Mouse (Mus musculus) erythroblast, embryonic 14.5 days (primary cell): ENCODE data around the gene Xkr8. TPM values are rescaled to one million over a fixed set of nuclear protein-coding genes. Genes with fewer than 3 reads are reported as not detected.
A peak's percentile ranks its signal among the peaks of the same experiment; 100 is the strongest.

ENCODE experiments used
- H3K27me3 ChIP-seq: 2 replicates; pipeline ENCODE4 v1.6.1; 2012; ENCODE audit warnings: inconsistent platforms; ENCODE audit not compliant: control insufficient read depth
- H3K36me3 ChIP-seq: 2 replicates; pipeline ENCODE4 v1.6.1; 2012; ENCODE audit warnings: mild to moderate bottlenecking, inconsistent platforms; ENCODE audit not compliant: control insufficient read depth
- H3K4me1 ChIP-seq: 2 replicates; pipeline ENCODE4 v1.6.1; 2012; ENCODE audit warnings: inconsistent platforms; ENCODE audit not compliant: control insufficient read depth
- H3K4me3 ChIP-seq: replicated peaks from 2 replicates; pipeline ENCODE3; 2012; ENCODE audit warnings: moderate library complexity, mild to moderate bottlenecking, inconsistent platforms
- H3K9me3 ChIP-seq: 2 replicates; pipeline ENCODE4 v1.6.1; 2012; ENCODE audit warnings: low read length, inconsistent platforms, mixed read lengths; ENCODE audit not compliant: control insufficient read depth
- GATA1 ChIP-seq: IDR thresholded peaks from 2 replicates; pipeline ENCODE4 v1.6.1; 2012; ENCODE audit warnings: low read length, inconsistent platforms, mixed read lengths
- TAL1 ChIP-seq: IDR thresholded peaks from 3 replicates; pipeline ENCODE4 v1.6.1; 2012; ENCODE audit warnings: low read length, inconsistent platforms, mixed read lengths
- polyA plus RNA-seq: library from polyadenylated mRNA; stranded (reverse); fragments of >175 nt; gene quantifications from 2 replicates; pipeline ENCODE4 v1.2.3, GENCODE M21; 2012

The Xkr8 gene
- polyA plus RNA-seq, 1 experiment, result 0.01 TPM

GRCm38 (mm10) chr4:132760296-132760695 is 27.9 kb upstream of the Xkr8 start:
- Histone ChIP-seq H3K36me3 (no peaks in the 10 kb centered on the region), H3K4me1 (peaks cover 5% of the 10 kb centered on the region), H3K9me3 (no peaks in the 10 kb centered on the region; the same call in 1 of the 2 replicates), H3K4me3 (no peak overlapping the region), H3K27me3 (peaks cover 48% of the 10 kb centered on the region)
- TF ChIP-seq TAL1 (no peak), GATA1 (no peak)

GRCm38 (mm10) chr4:132757633-132758351 is 25.4 kb upstream of the Xkr8 start:
- no peaks in the 10 kb centered on the region; the same call in 1 of the 2 replicates for H3K9me3 ChIP-seq
- peaks cover 5% of the 10 kb centered on the region for H3K4me1 ChIP-seq
- no peaks in the 10 kb centered on the region for H3K36me3 ChIP-seq
- no peak for TF ChIP-seq GATA1
- TF ChIP-seq TAL1, result no peak
- H3K27me3 ChIP-seq, result peaks cover 57% of the 10 kb centered on the region
- no peak overlapping the region for H3K4me3 ChIP-seq

- TF ChIP-seq TAL1, result no peak
- Histone ChIP-seq H3K4me3 (peak within 1 kb of the TSS; percentile 3), H3K9me3 (no peaks in the 10 kb centered on the region; the same call in 1 of the 2 replicates), H3K36me3 (no peaks in the 10 kb centered on the region), H3K27me3 (peaks cover 57% of the 10 kb centered on the region), H3K4me1 (peaks cover 5% of the 10 kb centered on the region)
Measured at GRCm38 (mm10) chr4:132756974-132757373, 24.6 kb upstream of the Xkr8 start, which contains the start of gene Smpdl3b. TSS of gene Smpdl3b (minus strand) at chr4:132757252.

GRCm38 (mm10) chr4:132752992-132753391 is 20.6 kb upstream of the Xkr8 start:
- Histone ChIP-seq H3K9me3 (no peaks in the 10 kb centered on the region; the same call in 1 of the 2 replicates), H3K27me3 (peaks cover 36% of the 10 kb centered on the region), H3K36me3 (no peaks in the 10 kb centered on the region), H3K4me1 (peaks cover 12% of the 10 kb centered on the region), H3K4me3 (no peak overlapping the region)
- TF ChIP-seq GATA1 (no peak), TAL1 (no peak)

- Histone ChIP-seq H3K4me1 (peaks cover 19% of the 10 kb centered on the region), H3K27me3 (peaks cover 3% of the 10 kb centered on the region; the same call in 1 of the 2 replicates), H3K36me3 (no peaks in the 10 kb centered on the region), H3K9me3 (no peaks in the 10 kb centered on the region), H3K4me3 (no peak overlapping the region)
- TF ChIP-seq TAL1 (no peak), GATA1 (no peak)
Measured at GRCm38 (mm10) chr4:132749258-132749982, 17.1 kb upstream of the Xkr8 start.

GRCm38 (mm10) chr4:132748778-132749177 is 16.4 kb upstream of the Xkr8 start:
- no peaks in the 10 kb centered on the region for H3K9me3 ChIP-seq
- H3K27me3 ChIP-seq, result peaks cover 2% of the 10 kb centered on the region; the same call in 1 of the 2 replicates
- TF ChIP-seq TAL1 (no peak), GATA1 (no peak)
- H3K36me3 ChIP-seq, result no peaks in the 10 kb centered on the region
- no peak overlapping the region for H3K4me3 ChIP-seq
- peaks cover 25% of the 10 kb centered on the region for H3K4me1 ChIP-seq

- H3K4me3 ChIP-seq, result no peak overlapping the region
- TF ChIP-seq GATA1, result no peak
Measured at GRCm38 (mm10) chr4:132747664-132748259, 15.4 kb upstream of the Xkr8 start.

GRCm38 (mm10) chr4:132746911-132747517 is 14.7 kb upstream of the Xkr8 start:
- Histone ChIP-seq H3K36me3 (no peaks in the 10 kb centered on the region), H3K4me1 (peaks cover 28% of the 10 kb centered on the region), H3K4me3 (no peak overlapping the region), H3K27me3 (no peaks in the 10 kb centered on the region; the same call in 1 of the 2 replicates), H3K9me3 (no peaks in the 10 kb centered on the region)
- no peak for TF ChIP-seq GATA1
- 0 out of 3 replicates have a peak, but pooled peaks have one; percentile 7 for TF ChIP-seq TAL1

More at GRCm38 (mm10) chr4:132747664-132748259, 15.4 kb upstream of the Xkr8 start:
- H3K36me3 ChIP-seq, result no peaks in the 10 kb centered on the region
- H3K9me3 ChIP-seq, result no peaks in the 10 kb centered on the region
- peaks cover 28% of the 10 kb centered on the region for H3K4me1 ChIP-seq
- H3K27me3 ChIP-seq, result no peaks in the 10 kb centered on the region; the same call in 1 of the 2 replicates
